In genomic region chr7:139951079-139951478, GRCm38 (mm10) we compare ENCODE assay signal across 8 mouse cellular contexts. TPM values are rescaled to one million over a fixed set of nuclear protein-coding genes. Genes with fewer than 3 reads are reported as not detected.
A peak's percentile ranks its signal among the peaks of the same experiment; 100 is the strongest.
DNase-seq lines count a peak whose midpoint lies in the region; ATAC-seq and TF ChIP-seq lines count a peak whose summit lies in the region.

No protein-coding gene starts in this region.

- H3K36me3 ChIP-seq in heart, adult 2 months (ENCODE audit: control insufficient read depth, insufficient read depth, low read length): no peaks in the 10 kb centered on the region
- H3K36me3 ChIP-seq in hindbrain, embryonic 11.5 days (ENCODE audit: control insufficient read depth, insufficient read depth, low read length): no peaks in the 10 kb centered on the region
- H3K36me3 ChIP-seq in midbrain, embryonic 16.5 days (ENCODE audit: control insufficient read depth, insufficient read depth, low read length): no peaks in the 10 kb centered on the region

- peak overlapping the region; percentile 71 for H3K4me2 ChIP-seq in hindbrain, embryonic 11.5 days (replicated peaks; ENCODE audit: low read depth, low read length)
- peak overlapping the region; percentile 78 for H3K4me2 ChIP-seq in midbrain, embryonic 16.5 days (ENCODE audit: low read length)

- H3K9ac ChIP-seq in heart, adult 2 months (ENCODE audit: low read depth, low read length): peak overlapping the region; percentile 40
- 0 out of 2 replicates have a peak overlapping the region, but pooled peaks have one; percentile 28 for H3K9ac ChIP-seq in hindbrain, embryonic 11.5 days (ENCODE audit: low read depth, low read length)
- H3K9ac ChIP-seq in midbrain, embryonic 16.5 days (ENCODE audit: low read depth, low read length): no peak overlapping the region

- 4% methylated on average over 16 of the region's 16 CpGs for WGBS in heart, adult 2 months
- WGBS in hindbrain, embryonic 11.5 days: 5% methylated on average over 16 of the region's 16 CpGs
- WGBS in midbrain, embryonic 16.5 days: 9% methylated on average over 13 of the region's 16 CpGs

- H3K27ac ChIP-seq in heart, adult 2 months: peak overlapping the region; percentile 69
- no peak overlapping the region for H3K27ac ChIP-seq in hindbrain, embryonic 11.5 days (ENCODE audit: low read depth, low read length)
- no peak overlapping the region for H3K27ac ChIP-seq in midbrain, embryonic 16.5 days (ENCODE audit: low read length)

- intact Hi-C loops in heart, adult 2 months (cut with DNase I): no loop called here
- intact Hi-C loops in gastrocnemius, postnatal 36 days (cut with DNase I): no loop called here

- no peak for TF ChIP-seq POLR2A in heart, adult 2 months (IDR thresholded peaks at IDR 0.05; ENCODE audit: insufficient read depth, low read depth, low read length)

- TF ChIP-seq EP300 in heart, adult 2 months (IDR thresholded peaks at IDR 0.05; ENCODE audit: insufficient read depth, low read depth, low read length): no peak

- no peak for ATAC-seq in hindbrain, embryonic 11.5 days (ENCODE audit: low FRiP score)
- no peak for ATAC-seq in midbrain, embryonic 16.5 days

- peak; percentile 41 to 46 for DNase-seq in heart, adult 2 months
- DNase-seq in heart, postnatal 4 days: no peak
- peak; percentile 52 for DNase-seq in embryo, embryonic 10 days (ENCODE audit: low spot score)
- DNase-seq in hindbrain, embryonic 11.5 days (ENCODE audit: low spot score): peak; percentile 47
- DNase-seq in liver: peak; percentile 53
- no peak for DNase-seq in gastrocnemius, postnatal 25 days
- no peak for DNase-seq in gastrocnemius, postnatal 36 days

- H3K9me3 ChIP-seq in hindbrain, embryonic 11.5 days (ENCODE audit: control insufficient read depth, low read length): no peaks in the 10 kb centered on the region
- no peaks in the 10 kb centered on the region for H3K9me3 ChIP-seq in midbrain, embryonic 16.5 days (replicated peaks; ENCODE audit: control insufficient read depth, low read length, poor library complexity, severe bottlenecking)

- no peaks in the 10 kb centered on the region for H3K27me3 ChIP-seq in heart, adult 2 months (ENCODE audit: control insufficient read depth, insufficient read depth, low read length)
- H3K27me3 ChIP-seq in hindbrain, embryonic 11.5 days (ENCODE audit: control insufficient read depth, insufficient read depth, low read length): peaks cover 19% of the 10 kb centered on the region
- H3K27me3 ChIP-seq in midbrain, embryonic 16.5 days (ENCODE audit: control insufficient read depth, insufficient read depth, low read depth, low read length): peaks cover 50% of the 10 kb centered on the region

- H3K4me1 ChIP-seq in heart, adult 2 months (ENCODE audit: control insufficient read depth, insufficient read depth, low read length): peaks cover 1% of the 10 kb centered on the region; the same call in 1 of the 2 replicates
- peaks cover 3% of the 10 kb centered on the region; the same call in 1 of the 2 replicates for H3K4me1 ChIP-seq in hindbrain, embryonic 11.5 days (replicated peaks; ENCODE audit: control insufficient read depth, insufficient read depth, low read length)
- H3K4me1 ChIP-seq in midbrain, embryonic 16.5 days (ENCODE audit: control insufficient read depth, insufficient read depth, low read length): peaks cover 12% of the 10 kb centered on the region

- H3K4me3 ChIP-seq in heart, adult 2 months: peak overlapping the region; percentile 58
- H3K4me3 ChIP-seq in hindbrain, embryonic 11.5 days (ENCODE audit: low read depth, low read length): peak overlapping the region; percentile 32
- H3K4me3 ChIP-seq in midbrain, embryonic 16.5 days (ENCODE audit: low read depth, low read length): peak overlapping the region; percentile 29

- no peak for TF ChIP-seq CTCF in heart, adult 2 months (IDR thresholded peaks at IDR 0.05)

- H3K79me2 ChIP-seq in heart, adult 2 months (replicated peaks; ENCODE audit: control insufficient read depth, insufficient read depth, low read length): no peaks in the 10 kb centered on the region

RNA-seq across cellular contexts. Expression of gene Utf1, which starts 7.5 kb away (rescaled TPM):
- not detected for total RNA-seq in heart, adult 2 months (2021)
- not detected in 2 replicates for polyA plus RNA-seq in heart, adult 2 months (2012; rRNA removed)
- not detected for total RNA-seq in heart, postnatal 4 days (2021)
- polyA plus RNA-seq in hindbrain, embryonic 11.5 days (2014; fragmentation: Nextera tagmentation; extraction: Ambion mirVana): not detected in 2 replicates
- not detected in 2 replicates for polyA plus RNA-seq in midbrain, embryonic 16.5 days (2015; fragmentation: Nextera tagmentation; extraction: Ambion mirVana)
- total RNA-seq in gastrocnemius, postnatal 25 days (2021): not detected
- not detected for total RNA-seq in gastrocnemius, postnatal 36 days (2021)

RNA-seq across cellular contexts. Expression of gene 6430531B16Rik, which starts 27.5 kb away (rescaled TPM):
- total RNA-seq in heart, adult 2 months (2021): not detected
- 0.25 TPM in 1 of 2 replicates, not detected in the other for polyA plus RNA-seq in heart, adult 2 months (2012; rRNA removed)
- total RNA-seq in heart, postnatal 4 days (2021): not detected
- polyA plus RNA-seq in hindbrain, embryonic 11.5 days (2014; fragmentation: Nextera tagmentation; extraction: Ambion mirVana): 0.29 and 0.68 TPM in 2 replicates
- 0.95 and 1.0 TPM in 2 replicates for polyA plus RNA-seq in midbrain, embryonic 16.5 days (2015; fragmentation: Nextera tagmentation; extraction: Ambion mirVana)
- not detected for total RNA-seq in gastrocnemius, postnatal 25 days (2021)
- total RNA-seq in gastrocnemius, postnatal 36 days (2021): not detected

RNA-seq across cellular contexts. Expression of gene Adam8, which starts 41.3 kb away (rescaled TPM):
- under 1 TPM; 0.26 to 0.73 TPM for total RNA-seq in heart, adult 2 months (2021)
- polyA plus RNA-seq in heart, adult 2 months (2012; rRNA removed): 2.3 and 9.1 TPM in 2 replicates
- under 1 TPM; 0.38 to 0.90 TPM for total RNA-seq in heart, postnatal 4 days (2021)
- polyA plus RNA-seq in hindbrain, embryonic 11.5 days (2014; fragmentation: Nextera tagmentation; extraction: Ambion mirVana): 2.6 and 3.1 TPM in 2 replicates
- 3.0 and 3.9 TPM in 2 replicates for polyA plus RNA-seq in midbrain, embryonic 16.5 days (2015; fragmentation: Nextera tagmentation; extraction: Ambion mirVana)
- under 1 TPM; 0.29 to 0.36 TPM for total RNA-seq in gastrocnemius, postnatal 25 days (2021)
- under 1 TPM; 0.74 to 0.89 TPM for total RNA-seq in gastrocnemius, postnatal 36 days (2021)

RNA-seq across cellular contexts. Expression of gene Kndc1, which starts 56.6 kb away (rescaled TPM):
- total RNA-seq in heart, adult 2 months (2021): not detected
- 0.47 TPM in 1 of 2 replicates, not detected in the other for polyA plus RNA-seq in heart, adult 2 months (2012; rRNA removed)
- under 1 TPM; 0.07 to 0.14 TPM for total RNA-seq in heart, postnatal 4 days (2021)
- polyA plus RNA-seq in hindbrain, embryonic 11.5 days (2014; fragmentation: Nextera tagmentation; extraction: Ambion mirVana): 1.2 and 1.4 TPM in 2 replicates
- 22.5 and 23.6 TPM in 2 replicates for polyA plus RNA-seq in midbrain, embryonic 16.5 days (2015; fragmentation: Nextera tagmentation; extraction: Ambion mirVana)
- not detected for total RNA-seq in gastrocnemius, postnatal 25 days (2021)
- not detected for total RNA-seq in gastrocnemius, postnatal 36 days (2021)

Comparison
In these comparisons a context has a peak if more than half of its experiments do, and no peak if none do; other contexts are left out.
1. DNase-seq: peak in heart, adult 2 months (2 of 2), embryo, embryonic 10 days (single experiment), hindbrain, embryonic 11.5 days (single experiment) and liver (single experiment); none in heart, postnatal 4 days (single experiment), gastrocnemius, postnatal 25 days (single experiment) and gastrocnemius, postnatal 36 days (0 of 2).
2. Peak in every context shown above with its lines, with median percentiles within 50 percentile points of each other: H3K4me3 ChIP-seq.